Mouse (Mus musculus): Measurements from ENCODE around the gene Prox1.

Gene Prox1

GRCm38 (mm10) chr1:190169911-190170818, at the start of gene Prox1:
Gene Prox1, minus strand, starts transcription at chr1:190170714.
- DNase-seq (ENCODE audit: low read depth): peak; percentile 52

DNA sequence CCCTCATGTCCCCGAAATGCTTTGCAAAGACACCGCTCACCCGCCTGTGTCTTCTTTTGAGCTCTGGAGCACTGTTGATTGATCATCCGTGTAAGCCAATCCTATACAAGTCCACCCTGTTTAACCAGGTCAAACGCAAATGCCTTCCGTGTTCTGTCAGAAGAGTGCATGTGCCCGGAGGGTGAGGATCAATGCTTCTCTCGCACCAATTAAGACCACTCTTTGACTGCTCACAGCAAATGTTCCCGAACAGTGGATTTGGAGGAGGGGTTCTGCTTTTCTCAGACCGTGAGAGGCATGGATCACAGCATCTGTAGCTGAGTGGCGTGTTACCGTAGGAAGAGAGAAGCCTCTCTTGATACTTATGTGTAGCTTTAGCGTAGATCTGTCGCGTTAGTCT, 46.1 kb upstream of the Prox1 start:
- DNase-seq (ENCODE audit: low read depth): no peak

- no peak for DNase-seq (ENCODE audit: low read depth)
Measured at GRCm38 (mm10) chr1:190214626-190215025, 44.1 kb upstream of the Prox1 start.

DNA sequence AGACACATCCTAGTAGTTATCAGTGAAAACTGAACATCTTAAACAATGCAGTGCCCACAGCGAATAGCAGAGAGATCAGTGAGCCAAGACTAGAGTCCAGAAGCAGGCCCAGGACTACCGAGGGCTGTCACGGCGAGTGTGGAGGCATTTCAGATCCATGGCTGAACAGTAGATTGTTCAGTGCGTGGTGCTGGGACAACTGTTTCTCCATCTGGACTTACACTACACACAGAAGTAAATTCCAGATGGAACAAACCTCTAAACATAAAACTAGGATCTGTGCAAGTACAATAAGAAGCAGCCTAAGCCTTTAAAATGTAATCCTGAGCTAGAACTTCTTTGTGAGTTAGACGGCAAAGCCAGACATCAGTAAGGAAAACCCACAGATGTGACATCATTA, 42.7 kb upstream of the Prox1 start:
- no peak for DNase-seq (ENCODE audit: low read depth)

DNA sequence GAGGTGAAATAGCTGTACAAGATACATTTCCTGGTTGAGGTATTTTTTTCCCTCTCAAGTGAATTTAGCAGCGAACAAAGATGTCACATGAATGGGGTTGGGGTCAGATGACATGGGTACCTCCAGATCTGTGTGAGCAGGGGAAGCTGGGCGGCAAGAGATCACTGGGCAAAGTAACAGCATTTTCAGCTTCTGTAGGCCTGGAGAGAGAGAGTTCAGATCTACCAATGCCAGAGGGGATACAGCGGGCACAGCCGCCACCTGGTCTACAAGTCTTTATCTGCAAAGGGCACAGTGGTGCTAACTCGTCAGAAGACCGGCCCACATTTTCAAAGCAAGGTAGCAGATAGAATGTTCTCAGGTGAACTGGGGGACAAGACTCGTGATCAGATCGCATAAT, 36.7 kb upstream of the Prox1 start:
- DNase-seq (ENCODE audit: low read depth): no peak

DNA sequence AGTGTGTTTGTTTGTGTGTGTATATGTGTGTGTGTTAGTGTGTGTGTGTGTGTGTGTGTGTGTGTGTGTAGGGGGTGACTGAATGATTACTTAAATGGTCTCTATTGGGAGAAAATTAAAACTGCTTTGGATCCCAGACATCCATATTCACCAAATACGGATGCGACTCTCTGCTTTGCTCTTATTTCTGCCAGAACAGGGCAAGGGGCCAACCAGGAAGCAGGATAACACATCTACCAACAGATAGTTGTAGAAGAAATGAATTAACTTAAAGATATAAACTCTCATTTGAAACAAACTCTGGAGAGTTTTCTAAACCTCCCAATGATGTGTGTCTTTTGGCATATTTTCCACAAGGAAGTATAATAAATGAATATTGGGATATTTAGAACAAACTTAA, 35.2 kb upstream of the Prox1 start:
- DNase-seq (ENCODE audit: low read depth): no peak

DNA sequence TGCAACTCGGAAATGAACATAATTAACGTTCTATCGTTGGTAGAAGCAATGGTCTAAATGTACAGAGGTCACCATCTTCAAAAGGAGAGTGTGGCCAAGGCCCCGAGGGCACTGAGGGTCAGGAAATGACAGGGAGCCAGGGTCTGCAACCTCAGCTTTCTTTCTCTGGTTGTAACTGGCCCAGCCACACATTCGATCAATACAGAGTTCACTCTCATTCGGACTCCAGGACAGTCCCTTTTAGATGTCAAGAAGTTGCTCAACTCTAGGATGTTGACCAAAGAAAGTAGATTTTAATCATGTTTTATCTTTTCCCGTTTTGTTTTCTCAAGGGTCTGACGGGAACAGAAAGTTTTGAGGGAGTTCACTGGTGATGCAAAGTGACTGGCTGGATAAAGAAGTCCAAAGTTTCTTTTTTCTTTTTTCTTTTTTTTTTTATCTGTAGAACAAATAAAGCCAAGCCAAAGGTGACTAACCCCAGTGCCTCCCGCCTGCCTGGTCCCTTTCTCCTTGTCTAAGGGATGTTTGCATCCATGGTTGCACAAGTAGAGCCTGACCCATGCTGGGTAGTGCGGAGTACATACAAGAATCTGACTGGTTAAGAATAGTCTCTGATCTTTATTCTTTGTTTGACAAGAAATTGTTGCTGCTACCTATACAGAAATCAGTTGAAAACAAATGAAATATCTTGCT, 34.0 kb upstream of the Prox1 start:
- DNase-seq (ENCODE audit: low read depth): no peak

- no peak for DNase-seq (ENCODE audit: low read depth)
Measured at GRCm38 (mm10) chr1:190201696-190202095, 31.2 kb upstream of the Prox1 start.

DNA sequence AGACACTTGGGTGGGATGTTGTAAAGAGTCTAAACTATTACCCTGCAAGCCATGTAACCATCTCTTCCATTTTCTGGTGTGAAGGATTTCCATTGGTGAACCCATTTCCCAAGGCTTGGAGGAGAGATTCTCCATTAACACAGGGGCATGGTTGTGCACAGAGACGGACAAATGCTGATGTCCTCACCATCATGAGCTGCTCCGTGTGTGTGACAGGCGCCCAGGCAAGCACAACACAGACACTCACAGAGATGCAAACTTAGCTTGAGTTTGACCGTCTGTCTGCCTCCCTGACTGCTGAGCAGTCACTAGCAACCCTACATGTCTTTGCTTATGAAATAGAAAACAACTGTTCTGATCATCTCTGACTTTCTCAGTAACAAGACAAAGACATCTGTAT, 30.5 kb upstream of the Prox1 start:
- DNase-seq (ENCODE audit: low read depth): no peak

- DNase-seq (ENCODE audit: low read depth): no peak
Measured at GRCm38 (mm10) chr1:190198247-190198646, 27.7 kb upstream of the Prox1 start.

GRCm38 (mm10) chr1:190192011-190192410, 21.5 kb upstream of the Prox1 start:
- no peak for DNase-seq (ENCODE audit: low read depth)

GRCm38 (mm10) chr1:190190231-190190965, 19.9 kb upstream of the Prox1 start:
- no peak for DNase-seq (ENCODE audit: low read depth)

DNA sequence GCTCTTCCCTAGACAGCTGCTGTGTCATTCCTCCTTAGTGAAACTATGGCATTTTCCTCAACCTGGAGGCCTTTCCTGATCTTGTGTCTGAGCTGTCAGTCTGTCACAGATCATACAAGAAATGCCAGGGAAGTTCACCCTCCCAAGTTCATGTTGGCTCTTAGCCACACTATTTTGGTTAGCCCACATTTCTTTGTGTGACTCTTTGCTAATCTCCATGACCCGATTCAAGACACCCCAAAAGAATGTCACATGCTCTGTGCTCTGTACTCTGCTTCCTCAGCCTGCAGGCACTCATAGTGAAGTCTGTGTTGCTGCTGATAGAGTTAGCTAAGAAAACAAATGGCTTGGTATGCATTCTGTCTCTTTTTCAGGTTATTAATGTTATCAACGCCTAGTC, 18.6 kb upstream of the Prox1 start:
- DNase-seq (ENCODE audit: low read depth): no peak

DNA sequence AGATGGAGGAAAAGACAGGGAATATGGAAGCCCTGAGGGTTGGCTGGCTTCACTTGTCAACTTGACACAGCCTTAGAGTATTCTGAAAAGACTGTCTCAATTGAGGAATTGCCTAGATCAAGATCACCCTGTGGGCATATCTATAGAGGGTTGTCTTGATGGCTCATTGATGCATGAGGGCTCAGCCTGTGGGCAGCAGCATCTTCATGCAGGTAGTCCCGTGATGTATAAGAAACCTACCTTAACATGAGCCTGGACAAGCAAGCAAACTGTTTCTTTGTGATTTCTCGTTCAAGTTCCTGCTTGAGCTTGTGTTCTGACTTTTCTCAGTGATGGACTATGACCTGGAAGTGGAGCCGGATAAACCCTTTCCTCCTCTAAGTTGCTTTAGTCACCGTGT, 15.8 kb upstream of the Prox1 start:
- no peak for DNase-seq (ENCODE audit: low read depth)

GRCm38 (mm10) chr1:190185284-190185683, 14.8 kb upstream of the Prox1 start:
- peak; percentile 39 for DNase-seq (ENCODE audit: low read depth)

- no peak for DNase-seq (ENCODE audit: low read depth)
Measured at GRCm38 (mm10) chr1:190183574-190183973, 13.1 kb upstream of the Prox1 start.

DNA sequence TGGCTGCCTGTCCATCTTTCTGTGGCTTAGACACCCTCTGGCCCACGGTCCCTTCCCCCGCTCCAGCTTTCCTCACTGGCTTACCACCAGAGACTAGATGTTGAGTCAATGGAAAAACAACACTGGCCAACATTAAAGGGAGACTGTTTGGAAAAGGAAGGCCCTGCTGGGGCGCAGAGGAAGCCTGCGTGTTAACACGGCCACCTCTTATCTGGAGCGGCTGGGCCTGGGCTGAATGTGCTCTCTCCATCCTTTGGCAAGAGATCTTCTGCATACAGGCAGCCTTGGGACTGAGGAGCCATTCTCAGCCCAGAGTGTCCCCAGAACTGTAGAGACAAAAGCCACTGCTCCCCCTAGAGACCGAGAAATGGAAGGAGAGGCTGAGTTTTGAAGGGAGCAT, 11.3 kb upstream of the Prox1 start:
- DNase-seq (ENCODE audit: low read depth): no peak

- DNase-seq (ENCODE audit: low read depth): no peak
Measured at GRCm38 (mm10) chr1:190180861-190181260, 10.3 kb upstream of the Prox1 start.

DNA sequence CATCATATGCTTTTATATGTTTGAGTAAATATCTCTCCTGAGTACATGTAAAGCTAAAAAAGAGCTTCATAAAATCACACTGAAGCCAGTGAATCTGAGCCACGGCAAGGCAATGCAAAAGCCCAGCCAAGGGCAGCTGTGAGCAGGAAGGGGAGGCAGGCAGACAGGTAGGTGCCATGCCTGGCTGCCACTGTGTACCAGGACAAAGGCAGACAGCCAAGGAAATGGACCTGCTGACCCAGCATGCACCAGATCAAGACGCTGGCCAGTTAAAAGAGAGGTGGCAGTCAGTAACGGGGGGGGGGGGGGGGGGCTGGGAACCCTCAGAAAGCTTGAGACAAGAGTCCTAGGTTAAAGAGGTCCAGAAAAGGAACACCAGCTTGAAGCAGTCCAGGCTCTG, 6.4 kb upstream of the Prox1 start:
- DNase-seq (ENCODE audit: low read depth): no peak

- DNase-seq (ENCODE audit: low read depth): no peak
Measured at GRCm38 (mm10) chr1:190174671-190175661, 4.5 kb upstream of the Prox1 start.

GRCm38 (mm10) chr1:190174231-190174630, 3.7 kb upstream of the Prox1 start:
- DNase-seq (ENCODE audit: low read depth): no peak

Data from induced T-regulatory cell, adult 2 months (primary cell).